Mouse (Mus musculus): Measurements from ENCODE around the gene Ggt1.

Gene Ggt1

DNA sequence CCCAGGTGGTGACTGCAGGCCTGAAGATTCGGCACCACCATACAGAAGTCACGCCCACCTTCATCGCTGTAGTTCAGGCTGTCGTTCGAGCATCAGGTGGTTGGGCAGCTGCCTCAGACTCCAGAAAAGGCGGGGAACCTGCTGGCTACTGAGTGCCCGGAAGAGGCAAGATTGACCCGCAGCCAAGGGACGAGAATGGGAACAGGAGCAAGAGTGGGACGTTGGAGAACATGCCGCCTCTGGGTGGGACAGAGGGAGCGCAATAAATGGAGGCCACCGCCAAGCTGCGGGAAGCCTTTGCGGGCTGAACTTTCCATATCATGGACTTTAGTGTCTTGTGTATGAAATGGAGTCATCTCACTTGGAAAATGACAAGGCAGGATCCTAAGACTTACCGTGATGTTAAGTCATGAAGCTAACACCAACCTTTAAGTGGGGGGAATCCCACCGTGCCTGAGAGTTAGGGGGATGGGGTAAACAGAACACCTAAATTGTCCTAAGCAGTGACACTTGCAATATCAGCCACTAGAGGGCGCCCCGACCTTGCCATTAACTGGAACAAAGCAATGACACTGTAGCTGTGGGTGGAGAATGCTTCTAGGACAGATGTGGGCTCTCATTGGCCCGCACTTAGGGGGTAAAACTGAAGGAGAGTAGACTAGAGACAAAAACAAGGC, 24.6 kb downstream of the Ggt1 start:
- peak; percentile 80 for DNase-seq

DNA sequence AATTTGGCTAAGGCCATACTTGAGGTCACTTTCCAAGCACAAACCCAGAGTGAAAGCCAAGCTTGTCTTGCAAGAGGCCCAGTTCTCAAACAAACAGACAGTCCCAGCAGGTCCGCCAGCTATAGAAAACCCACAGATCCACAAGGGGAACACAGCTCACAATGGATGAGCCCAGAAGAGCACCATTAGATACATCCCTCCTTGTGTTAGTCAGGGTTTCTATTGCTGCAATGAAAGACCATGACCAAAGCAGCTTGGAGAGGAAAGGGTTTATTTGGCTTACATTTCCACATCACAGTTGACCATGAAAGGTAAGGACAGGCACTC, 25.1 kb downstream of the Ggt1 start:
- no peak for DNase-seq

DNA sequence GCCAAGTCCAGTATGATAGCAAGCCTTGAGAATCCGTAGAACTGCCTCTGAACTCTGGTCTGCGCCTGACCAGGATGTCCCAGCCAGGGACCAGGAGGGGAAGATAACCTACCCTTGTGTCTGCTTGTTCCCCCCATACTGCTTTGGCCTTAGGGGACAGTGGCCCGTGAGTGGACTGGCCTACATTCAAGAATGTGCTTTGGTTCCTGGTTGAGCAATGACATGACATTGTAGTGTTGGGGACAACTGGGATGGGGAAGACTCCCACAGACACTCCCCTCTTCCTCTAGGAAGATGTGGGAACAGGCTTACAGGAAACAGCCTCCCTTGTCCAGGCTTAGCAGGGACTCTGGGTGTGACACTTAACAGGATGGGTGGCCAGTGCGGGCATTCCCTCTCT, 26.4 kb downstream of the Ggt1 start:
- no peak for DNase-seq

DNA sequence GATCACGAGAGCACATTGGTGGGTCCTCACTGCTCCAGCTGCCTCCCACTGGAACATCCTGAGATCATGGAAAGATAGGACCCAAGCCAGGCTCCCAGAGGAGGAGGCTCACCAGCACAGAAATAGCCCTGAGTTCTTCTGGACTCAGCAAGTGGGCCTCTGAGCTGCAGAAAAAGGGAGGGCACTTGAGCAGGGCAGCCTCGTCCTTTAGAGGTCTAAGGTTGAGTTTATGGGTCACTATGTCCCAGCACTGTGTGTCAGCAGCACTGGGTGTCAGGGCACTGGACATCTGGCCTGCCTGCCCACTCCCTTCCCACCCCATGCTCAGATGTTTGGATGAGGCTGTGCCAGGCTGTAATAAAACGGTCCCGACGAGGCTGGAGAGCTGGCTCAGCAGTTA, 26.9 kb downstream of the Ggt1 start:
- DNase-seq, result no peak

GRCm38 (mm10) chr10:75589129-75589528, 27.7 kb downstream of the Ggt1 start, which contains the start of gene Ggt5:
Gene Ggt5, plus strand, starts transcription at chr10:75589340.
- no peak for DNase-seq

- DNase-seq, result no peak
These were observed 28.2 kb downstream of the Ggt1 start for GRCm38 (mm10) chr10:75589651-75590050.

DNA sequence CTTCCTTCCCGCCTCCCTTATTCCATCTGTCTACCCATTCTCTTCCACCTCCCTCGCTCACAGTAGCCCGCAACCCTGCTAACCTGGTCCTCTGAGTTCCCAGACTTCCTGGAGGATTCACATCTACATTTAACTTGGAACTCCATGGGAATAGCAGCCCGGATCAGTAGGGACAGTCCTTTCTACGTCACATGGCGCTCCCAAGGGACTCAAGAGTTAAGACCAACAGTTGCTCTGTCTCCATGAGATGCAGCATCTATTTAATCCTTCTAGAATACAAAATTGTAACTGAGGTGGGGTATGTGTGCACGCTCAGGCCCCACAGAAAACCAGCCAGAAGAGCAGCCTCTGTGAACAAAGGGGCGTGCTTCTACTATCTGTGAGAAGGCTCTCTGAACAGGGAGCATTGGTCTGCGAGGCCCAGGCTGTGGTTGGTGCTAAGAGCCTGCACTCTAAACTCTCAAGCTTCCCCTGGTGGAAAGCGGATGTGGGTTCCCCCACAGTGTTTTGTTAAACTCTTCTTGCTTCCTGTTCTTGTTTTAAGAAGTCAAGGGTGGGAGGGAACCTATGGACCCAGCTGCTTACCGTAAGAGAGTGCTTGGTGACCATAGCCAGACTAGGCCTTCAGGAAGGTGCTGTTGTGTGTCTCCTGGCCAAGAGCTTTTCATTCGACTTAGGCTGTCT, 29.9 kb downstream of the Ggt1 start:
- DNase-seq, result no peak

GRCm38 (mm10) chr10:75592585-75592984, 31.2 kb downstream of the Ggt1 start:
- DNase-seq, result no peak

- DNase-seq, result peak; percentile 25
These were observed 34.6 kb downstream of the Ggt1 start for GRCm38 (mm10) chr10:75595981-75596380.

GRCm38 (mm10) chr10:75600189-75600730, 38.9 kb downstream of the Ggt1 start:
- DNase-seq, result no peak

- no peak for DNase-seq
These were observed 43.9 kb downstream of the Ggt1 start for GRCm38 (mm10) chr10:75605162-75605846.

DNA sequence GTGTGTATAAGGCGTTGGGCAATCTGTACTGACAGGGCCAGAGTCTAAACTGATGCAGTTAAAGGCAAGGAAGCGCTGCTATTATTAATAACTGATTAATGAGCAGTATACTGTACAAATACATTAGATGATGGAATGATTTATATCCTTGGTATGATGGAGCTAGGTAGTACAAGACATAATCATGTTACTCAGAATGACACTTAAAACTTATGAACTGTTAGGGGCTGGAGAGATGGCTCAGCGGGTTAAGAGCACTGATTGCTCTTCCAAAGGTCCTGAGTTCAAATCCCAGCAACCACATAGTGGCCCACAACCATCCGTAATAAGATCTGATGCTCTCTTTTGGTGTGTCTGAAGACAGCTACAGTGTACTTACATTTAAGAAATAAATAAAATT, 45.8 kb downstream of the Ggt1 start:
- no peak for DNase-seq

GRCm38 (mm10) chr10:75608975-75609374, 47.6 kb downstream of the Ggt1 start:
- no peak for DNase-seq

DNA sequence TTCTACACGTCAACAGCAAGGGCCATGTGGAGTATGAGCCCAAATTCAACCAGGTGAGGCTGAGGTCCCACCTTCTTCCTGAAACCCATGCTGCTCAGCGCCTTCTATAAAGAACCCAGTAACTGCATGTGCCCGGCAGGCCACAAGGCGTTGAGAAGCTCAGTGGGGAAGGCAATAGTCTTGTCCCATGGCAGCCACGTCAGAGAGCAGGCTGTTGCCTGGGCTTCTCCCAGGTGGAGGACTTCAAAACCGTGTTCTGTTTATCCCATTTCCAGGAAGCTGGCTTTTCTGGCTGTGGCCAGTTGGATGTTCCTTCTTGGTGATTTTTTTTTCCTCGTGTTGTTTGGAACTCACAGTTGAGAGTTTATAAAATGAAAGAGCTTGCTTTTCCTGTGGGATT, 49.1 kb downstream of the Ggt1 start:
- no peak for DNase-seq

DNA sequence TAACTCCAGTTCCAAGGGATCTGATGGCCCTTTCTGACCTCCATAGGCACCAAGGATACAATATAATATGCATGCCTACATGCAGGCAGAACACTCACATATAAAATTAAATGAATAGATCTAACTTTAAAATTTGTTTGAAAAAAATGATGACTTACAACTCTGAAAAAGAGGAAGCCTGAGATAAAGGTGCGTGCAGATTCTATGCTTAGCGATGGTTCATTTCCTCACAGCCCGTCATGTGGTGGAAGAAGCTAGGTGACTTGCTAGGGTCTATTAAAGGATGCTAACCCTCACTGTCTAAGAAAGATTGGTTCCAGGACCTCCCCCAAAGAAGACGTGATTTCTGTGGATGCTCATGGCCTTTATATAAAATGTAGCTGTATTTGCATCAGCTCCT, 54.6 kb downstream of the Ggt1 start:
- no peak for DNase-seq

GRCm38 (mm10) chr10:75620818-75621217, 59.4 kb downstream of the Ggt1 start:
- DNase-seq, result no peak

- DNase-seq, result no peak
These were observed 64.5 kb downstream of the Ggt1 start for GRCm38 (mm10) chr10:75625920-75626319.

GRCm38 (mm10) chr10:75626991-75627390, 65.6 kb downstream of the Ggt1 start:
- DNase-seq, result no peak

- no peak for DNase-seq
These were observed 66.1 kb downstream of the Ggt1 start for GRCm38 (mm10) chr10:75627490-75627889.

- DNase-seq, result no peak
These were observed 71.2 kb downstream of the Ggt1 start for GRCm38 (mm10) chr10:75632633-75633032.

DNA sequence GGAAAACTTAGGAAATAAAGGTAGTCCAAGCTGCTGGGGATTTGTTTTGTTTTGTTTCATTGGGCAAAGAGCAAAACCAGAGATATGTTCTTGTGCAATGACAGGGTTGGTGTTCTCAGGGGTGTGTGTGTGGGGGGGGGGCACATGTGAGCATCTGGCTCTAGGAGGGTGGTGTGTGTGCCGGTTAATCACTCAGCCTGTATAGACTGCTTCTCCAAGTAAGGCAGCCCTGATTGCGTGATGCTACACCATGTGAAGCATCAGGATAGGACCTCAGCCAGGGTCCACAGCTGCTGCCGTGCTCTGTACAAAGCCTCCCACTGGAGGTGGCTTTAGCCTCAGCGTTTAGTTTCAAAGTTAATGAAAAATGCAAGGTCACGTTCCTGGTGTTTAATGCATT, 71.6 kb downstream of the Ggt1 start:
- no peak for DNase-seq

DNA sequence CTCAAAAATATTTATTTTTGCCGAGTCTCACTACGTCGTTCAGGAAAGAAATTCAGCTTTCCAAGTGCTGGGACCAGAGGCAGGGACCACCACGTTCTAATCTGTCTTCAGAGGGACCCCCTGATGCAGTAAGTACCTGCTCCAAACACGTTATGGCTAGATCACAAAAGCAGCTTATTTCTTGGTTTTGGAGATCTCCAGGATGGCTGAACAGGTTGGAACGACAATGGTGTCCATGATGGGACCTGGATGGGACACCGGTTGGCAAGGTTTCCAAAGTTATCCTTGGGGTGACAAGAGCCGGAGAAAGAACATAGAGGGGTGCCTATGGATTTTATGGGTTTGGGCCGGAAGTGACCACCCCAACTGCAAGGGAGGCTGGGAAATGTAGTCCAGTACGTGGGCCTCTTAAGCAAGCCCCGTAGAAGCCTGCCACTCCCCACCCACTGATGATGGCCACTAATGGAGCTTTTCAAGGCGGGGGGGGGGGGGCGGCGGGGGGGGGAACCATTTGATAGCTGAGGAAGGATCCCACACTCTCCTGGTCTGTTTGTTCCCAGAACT, 72.3 kb downstream of the Ggt1 start:
- DNase-seq, result no peak

DNA sequence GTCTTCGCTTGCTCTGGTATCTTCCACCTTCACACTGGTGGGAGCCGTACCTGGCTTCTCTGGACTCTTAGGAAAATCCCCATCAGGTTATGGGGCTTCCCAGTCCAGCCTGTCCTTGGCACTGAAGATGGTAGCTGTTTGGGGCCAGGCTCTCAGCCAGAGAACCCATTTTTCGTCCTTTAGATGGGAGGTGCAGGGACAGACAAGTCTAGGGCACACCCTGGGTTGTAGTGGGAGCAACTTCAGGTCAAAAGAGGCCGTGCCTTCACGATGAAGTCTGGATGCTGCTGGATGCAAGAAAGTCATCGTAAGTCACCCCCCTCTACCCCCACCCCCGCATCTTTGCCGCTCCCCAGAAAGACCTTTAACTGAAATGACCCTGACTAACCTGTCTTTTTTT, 73.2 kb downstream of the Ggt1 start:
- DNase-seq, result no peak
